Mouse (Mus musculus) lung, embryonic 14.5 days (tissue): ENCODE data around the gene Siva1. TPM values are rescaled to one million over a fixed set of nuclear protein-coding genes. Genes with fewer than 3 reads are reported as not detected.
A peak's percentile ranks its signal among the peaks of the same experiment; 100 is the strongest.

Source experiments
- ATAC-seq: fragments of 200-750 bp; cut with Nextera tagmentation; 2 replicates; pipeline ENCODE4 v1.8.0; 2017; ENCODE audit warnings: mild to moderate bottlenecking, moderate TSS enrichment, moderate library complexity; ENCODE audit not compliant: insufficient read depth
- DNase-seq: peaks from one replicate; pipeline ENCODE4 v3.0.0-alpha.2; 2015
- H3K27ac ChIP-seq: fragments of 300-500 bp; sonication (generic); 2 replicates; pipeline ENCODE4 v1.5.1; 2014; ENCODE audit warnings: low read depth, mild to moderate bottlenecking, moderate library complexity
- H3K27me3 ChIP-seq: fragments of 300-500 bp; sonication (generic); 2 replicates; pipeline ENCODE4 v1.6.1; 2014; ENCODE audit warnings: low read length, control low read depth; ENCODE audit not compliant: insufficient read depth
- H3K36me3 ChIP-seq: fragments of 300-500 bp; sonication (generic); 2 replicates; pipeline ENCODE4 v1.6.1; 2014; ENCODE audit warnings: control low read depth; ENCODE audit not compliant: insufficient read depth
- H3K4me1 ChIP-seq: fragments of 300-500 bp; sonication (generic); 2 replicates; pipeline ENCODE4 v1.6.1; 2014; ENCODE audit warnings: antibody characterized with exemption, control low read depth; ENCODE audit not compliant: insufficient read depth
- H3K4me2 ChIP-seq: fragments of 300-500 bp; sonication (generic); 2 replicates; pipeline ENCODE4 v1.6.1; 2014; ENCODE audit warnings: mild to moderate bottlenecking
- H3K4me3 ChIP-seq: fragments of 300-500 bp; sonication (generic); 2 replicates; pipeline ENCODE4 v1.5.1; 2014; ENCODE audit warnings: low read depth, low read length
- H3K9ac ChIP-seq: fragments of 300-500 bp; sonication (generic); 2 replicates; pipeline ENCODE4 v1.6.1; 2014
- H3K9me3 ChIP-seq: fragments of 300-500 bp; sonication (generic); 2 replicates; pipeline ENCODE4 v1.6.1; 2016; ENCODE audit warnings: low read depth, low read length, control low read depth
- CTCF ChIP-seq: IDR thresholded peaks from 2 replicates; pipeline ENCODE4 v1.5.1; 2016; ENCODE audit warnings: antibody characterized with exemption, low read depth
- WGBS: fragments of 180-500 bp; shearing (Covaris S2); extraction: QIAGEN DNeasy Blood & Tissue Kit; methylation state at CpG from one replicate; pipeline ENCODE4 v1.1.7; 2014; 5-methylcytosine and 5-hydroxymethylcytosine counted together
- polyA plus RNA-seq: library from polyadenylated mRNA; unstranded; fragments of >200 nt; fragmentation: Nextera tagmentation; extraction: Ambion mirVana; gene quantifications from 2 replicates; pipeline ENCODE4 v1.2.1, GENCODE M21; 2014

Siva1 gene
- polyA plus RNA-seq, 1 experiment from 2014 or later, result 291 TPM

DNA sequence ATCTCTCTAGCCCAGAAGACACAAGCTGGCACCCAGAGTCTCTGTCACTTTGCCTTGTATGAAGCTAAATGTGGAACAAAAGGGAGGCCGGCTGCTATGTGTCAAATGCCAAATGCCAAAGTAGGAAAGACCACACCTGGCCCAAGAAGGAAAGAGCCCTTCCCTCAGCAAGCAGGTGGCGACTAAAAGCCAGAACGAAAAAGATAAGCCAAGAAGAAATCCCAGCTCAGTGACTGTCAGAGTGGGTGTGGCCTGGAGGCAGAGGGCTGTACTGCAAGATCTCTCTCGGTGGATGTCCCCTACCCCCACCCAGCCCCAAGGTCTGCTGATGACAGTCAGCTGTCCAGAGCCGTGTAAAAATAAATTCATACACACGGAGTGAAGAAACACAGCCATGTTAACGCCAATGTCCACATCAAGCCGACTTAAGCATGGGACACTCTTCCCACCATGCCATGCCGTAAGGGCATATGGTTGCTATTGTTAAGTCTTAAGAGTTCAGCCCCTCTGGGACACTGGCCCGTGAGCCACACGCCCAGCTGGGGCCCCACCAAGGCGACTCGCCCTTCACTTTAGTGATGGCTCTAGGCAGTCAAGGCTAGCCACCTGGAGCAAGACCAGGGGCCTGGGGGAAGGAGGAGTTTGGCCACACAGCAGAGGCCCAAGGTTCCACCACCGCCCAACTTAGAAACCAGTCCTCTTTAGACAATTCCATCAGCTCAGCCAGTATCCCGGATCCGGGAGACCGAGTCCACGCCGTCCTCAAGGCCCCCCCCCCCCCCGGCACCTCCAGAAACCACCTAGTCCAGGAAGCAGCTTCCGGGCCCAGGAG is 28.5 kb downstream of the Siva1 start:
- ATAC-seq (peak; percentile 23; the same call in 1 of the 2 replicates), DNase-seq (peak; percentile 69)
- H3K4me3 ChIP-seq, result peak overlapping the region; percentile 96
- TF ChIP-seq CTCF, result peak; percentile 26
- H3K4me1 ChIP-seq, result peaks cover 45% of the 10 kb centered on the region
- WGBS, result 2% methylated on average over 21 of the region's 21 CpGs
- H3K9me3 ChIP-seq, result no peaks in the 10 kb centered on the region
- peaks cover 40% of the 10 kb centered on the region for H3K36me3 ChIP-seq
- H3K9ac ChIP-seq, result peak overlapping the region; percentile 98
- peak overlapping the region; percentile 96 for H3K4me2 ChIP-seq
- H3K27me3 ChIP-seq, result no peaks in the 10 kb centered on the region
- H3K27ac ChIP-seq, result peak overlapping the region; percentile 97

DNA sequence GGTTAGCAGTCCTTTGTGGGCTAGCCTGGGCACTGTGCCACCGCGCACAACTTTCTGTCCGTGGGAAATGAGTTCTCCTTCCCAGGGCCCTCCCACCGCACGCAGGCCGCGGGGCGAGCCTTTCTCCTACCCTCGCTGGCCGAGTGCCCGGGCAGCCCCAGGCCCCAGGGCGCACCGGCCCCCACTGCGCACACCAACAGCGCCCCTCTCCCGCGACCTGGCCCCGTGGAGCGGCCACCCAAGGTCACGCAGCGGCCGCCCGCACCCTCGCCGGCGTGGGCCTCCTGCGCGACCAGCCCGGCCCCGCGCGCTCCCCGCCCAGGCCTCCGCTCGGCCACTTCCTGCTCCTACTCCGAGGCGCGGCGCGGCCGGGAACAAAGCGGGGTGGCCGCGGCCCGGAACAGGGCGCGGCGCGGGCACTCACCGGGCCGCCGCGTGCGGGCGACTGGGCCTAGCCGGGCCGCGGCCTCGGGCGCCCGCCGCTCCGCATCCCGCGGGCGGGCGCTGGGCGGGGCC is 29.2 kb downstream of the Siva1 start:
- no peak for TF ChIP-seq CTCF
- H3K27ac ChIP-seq, result peak overlapping the region; percentile 97
- ATAC-seq (peak; percentile 16), DNase-seq (peak; percentile 60)
- peaks cover 33% of the 10 kb centered on the region for H3K36me3 ChIP-seq
- H3K27me3 ChIP-seq, result no peaks in the 10 kb centered on the region
- H3K4me3 ChIP-seq, result peak overlapping the region; percentile 96
- no peaks in the 10 kb centered on the region for H3K9me3 ChIP-seq
- H3K4me1 ChIP-seq, result peaks cover 45% of the 10 kb centered on the region
- peak overlapping the region; percentile 96 for H3K4me2 ChIP-seq
- WGBS, result 0% methylated on average over 54 of the region's 68 CpGs
- H3K9ac ChIP-seq, result peak overlapping the region; percentile 98

DNA sequence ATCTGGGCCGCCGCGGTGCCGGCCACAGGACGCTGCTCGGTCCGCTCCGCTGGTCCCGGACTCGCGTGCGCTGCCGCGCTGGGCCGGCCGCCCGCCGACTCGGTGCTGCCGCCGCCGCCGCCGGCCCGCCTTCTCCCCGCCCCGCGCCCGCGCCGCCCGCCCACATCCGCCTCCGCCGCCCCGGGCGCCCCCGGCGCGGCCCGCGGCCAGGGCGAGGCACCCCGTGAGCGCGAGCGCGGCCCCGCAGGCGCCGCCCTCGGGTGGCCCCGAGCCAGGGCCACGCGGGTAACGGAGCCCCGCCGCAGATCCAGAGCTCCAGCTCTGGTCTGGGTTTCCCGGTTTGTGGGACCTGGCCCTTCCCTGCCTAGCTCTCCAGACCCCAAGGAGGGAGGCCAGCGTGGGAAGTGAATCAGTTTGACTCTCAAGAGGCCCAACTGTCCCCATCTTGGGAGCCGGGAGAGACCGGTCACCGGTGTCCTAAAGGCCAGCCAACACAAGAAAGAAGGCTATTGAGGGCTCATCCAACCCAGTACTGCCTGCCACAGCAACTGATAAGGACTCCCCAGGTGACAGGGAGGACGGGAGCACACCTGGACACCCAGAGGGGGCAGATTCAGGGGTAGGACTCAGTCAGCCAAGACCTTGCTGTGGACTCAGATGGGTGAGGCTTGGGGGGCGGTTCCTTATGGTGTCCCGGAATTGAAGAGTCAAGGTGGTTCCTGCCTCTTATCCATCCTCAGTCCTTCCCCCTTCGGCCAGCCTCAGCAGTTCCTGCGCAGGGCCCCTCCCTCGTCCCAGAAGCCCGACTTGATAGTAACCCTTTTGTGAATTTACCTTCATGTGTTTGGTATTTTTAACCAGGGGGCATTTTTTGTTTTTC is 29.9 kb downstream of the Siva1 start, which contains the start of gene Akt1:
Gene Akt1 (minus strand): TSS at position 753 of the 880 bp plus-strand sequence.
- TF ChIP-seq CTCF, result no peak
- peaks cover 26% of the 10 kb centered on the region for H3K36me3 ChIP-seq
- peak; percentile 70 for DNase-seq

DNA sequence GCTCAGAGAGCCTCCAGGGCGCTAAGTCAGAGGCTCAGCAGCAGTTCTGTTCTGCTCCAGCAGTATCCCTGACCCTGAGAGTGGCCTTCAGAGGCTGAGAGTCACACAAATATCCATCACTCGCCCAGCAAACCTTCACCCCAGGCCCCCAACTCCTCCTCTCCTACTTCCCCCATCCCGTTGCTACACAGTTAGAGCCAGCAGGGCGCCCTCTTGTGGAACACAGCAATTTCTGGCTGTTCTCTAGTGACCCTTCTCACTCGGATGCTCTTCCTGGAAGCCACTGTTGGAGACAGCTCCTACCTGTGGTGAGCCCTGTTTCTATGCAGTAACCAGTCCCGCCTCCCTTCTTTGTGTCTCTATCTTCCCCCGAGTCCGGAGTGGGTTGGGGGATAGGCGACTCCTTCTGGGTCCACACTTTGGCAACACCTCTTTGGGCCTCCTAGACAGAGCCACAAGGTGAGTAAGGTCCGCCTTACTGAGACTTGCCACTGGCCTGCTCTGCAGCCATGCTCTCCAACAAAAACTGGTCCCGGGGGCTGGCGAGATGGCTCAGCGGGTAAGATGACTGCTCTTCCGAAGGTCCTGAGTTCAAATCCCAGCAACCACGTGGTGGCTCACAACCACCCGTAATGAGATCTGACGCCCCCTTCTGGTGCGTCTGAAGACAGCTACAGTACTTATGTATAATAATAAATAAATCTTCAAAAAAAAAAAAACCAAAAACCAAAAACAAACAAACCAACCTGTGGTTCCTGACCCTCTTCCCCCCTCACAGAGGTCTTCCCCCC is 31.0 kb downstream of the Siva1 start:
- peak; percentile 95 for DNase-seq
- Histone ChIP-seq H3K4me2 (peak overlapping the region; percentile 96), H3K4me1 (peaks cover 48% of the 10 kb centered on the region), H3K27ac (peak overlapping the region; percentile 97), H3K9me3 (no peaks in the 10 kb centered on the region), H3K27me3 (peaks cover 15% of the 10 kb centered on the region), H3K9ac (peak overlapping the region; percentile 98; the same call in 1 of the 2 replicates), H3K4me3 (peak overlapping the region; percentile 96), H3K36me3 (peaks cover 15% of the 10 kb centered on the region)
- ATAC-seq, result peak; percentile 25
- WGBS, result 13% methylated on average over 18 of the region's 18 CpGs
- TF ChIP-seq CTCF, result peak; percentile 86

More for the DNA sequence above, 29.9 kb downstream of the Siva1 start, which contains the start of gene Akt1:
- Histone ChIP-seq H3K9me3 (no peaks in the 10 kb centered on the region), H3K4me1 (peaks cover 45% of the 10 kb centered on the region), H3K27ac (peak within 1 kb of the TSS; percentile 97), H3K9ac (peak within 1 kb of the TSS; percentile 98), H3K4me2 (peak within 1 kb of the TSS; percentile 96), H3K27me3 (peaks cover 5% of the 10 kb centered on the region), H3K4me3 (peak within 1 kb of the TSS; percentile 96)
- WGBS, result under 1% methylated on average over 46 of the region's 70 CpGs
- ATAC-seq, result peak; percentile 19

DNA sequence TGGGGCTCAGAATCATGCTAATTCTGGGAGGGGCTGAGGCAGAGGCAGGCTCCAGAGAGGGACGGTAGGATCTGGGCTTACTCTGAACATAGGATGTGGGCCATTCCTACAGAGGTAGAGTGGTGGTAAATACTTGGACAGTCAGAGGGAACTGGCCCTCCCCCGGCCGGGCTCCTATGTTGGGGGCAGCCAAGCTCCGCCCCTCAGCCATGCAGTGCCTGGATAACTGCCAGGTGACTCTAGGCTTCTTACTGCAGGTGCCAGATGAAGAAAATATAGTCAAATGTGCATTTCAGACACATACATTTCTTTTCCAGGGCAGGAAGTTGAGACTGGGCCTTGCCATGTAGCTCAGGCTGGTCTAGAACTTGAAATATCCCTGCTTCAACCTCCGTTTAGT is 32.6 kb downstream of the Siva1 start:
- peak overlapping the region; percentile 7; the same call in 1 of the 2 replicates for H3K4me2 ChIP-seq
- TF ChIP-seq CTCF, result no peak
- no peak overlapping the region for H3K9ac ChIP-seq
- no peak overlapping the region for H3K4me3 ChIP-seq
- H3K27ac ChIP-seq, result 0 out of 2 replicates have a peak overlapping the region, but pooled peaks have one; percentile 42
- peak; percentile 72 for DNase-seq
- peaks cover 33% of the 10 kb centered on the region for H3K4me1 ChIP-seq
- WGBS, result 39% methylated on average over 5 of the region's 5 CpGs
- 0 out of 2 replicates have a peak, but pooled peaks cover 5% of the 10 kb centered on the region for H3K36me3 ChIP-seq
- ATAC-seq, result no peak
- peaks cover 17% of the 10 kb centered on the region for H3K27me3 ChIP-seq
- H3K9me3 ChIP-seq, result no peaks in the 10 kb centered on the region
